Mouse (Mus musculus) mouse embryonic stem cell (cell line): Measurements from ENCODE around the gene Galp.
"Not testable (repeated sequence)": the region's sequence is repeated elsewhere in the genome, so short reads cannot be mapped to it uniquely, and the experiment has no call there.

Experiments used
- in situ Hi-C, 2 experiments: fragments of 300-500 bp; cut with MboI; formaldehyde crosslinking; loops; 1 replicate in 1 of 2; 3 replicates in 1 of 2; pipeline ENCODE4 v1.14.3; 2019 to 2020; ENCODE audit warnings: low sequenced_read_pairs in 2 of 2, low pct_unique_long_range_greater_than_20kb in 1 of 2, mixed read lengths in 1 of 2; ENCODE audit not compliant: unreplicated experiment in 1 of 2

Gene Galp

GRCm38 (mm10) chr7:6172674-6173244, 24.1 kb upstream of the Galp start:
- in situ Hi-C loops: no loop called here

- in situ Hi-C loops: no loop called here
Measured at GRCm38 (mm10) chr7:6173872-6174271, 23.0 kb upstream of the Galp start.

- in situ Hi-C loops: not testable (repeated sequence)
Measured at GRCm38 (mm10) chr7:6174365-6174987, 22.4 kb upstream of the Galp start.

- in situ Hi-C loops: no loop called here
Measured at GRCm38 (mm10) chr7:6179013-6179412, 17.9 kb upstream of the Galp start.

DNA sequence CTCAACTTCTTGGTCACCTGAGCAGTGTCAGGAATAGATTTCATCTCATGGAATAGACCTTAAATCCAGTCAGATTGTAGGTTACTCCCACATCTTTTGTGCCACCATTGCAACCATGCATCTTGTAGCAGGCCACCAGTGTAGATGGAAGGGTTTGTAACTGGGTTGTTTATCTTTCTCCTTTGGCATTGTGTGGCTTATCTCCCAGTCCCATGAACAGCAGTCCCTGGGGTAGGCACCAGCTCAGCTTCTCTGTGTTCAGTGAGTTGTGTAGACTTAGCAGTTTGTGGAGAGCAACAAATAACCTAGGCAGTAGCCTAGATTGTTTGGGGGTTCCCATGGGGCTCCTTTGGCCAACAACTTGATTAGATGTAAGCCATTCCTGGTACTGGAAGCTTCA, 14.0 kb upstream of the Galp start:
- in situ Hi-C loops: no loop called here

- in situ Hi-C loops: no loop called here
Measured at GRCm38 (mm10) chr7:6183802-6184201, 13.1 kb upstream of the Galp start.

GRCm38 (mm10) chr7:6184521-6184920, 12.4 kb upstream of the Galp start:
- in situ Hi-C loops: no loop called here

- in situ Hi-C loops: loop anchor here in 1 of 2 experiments (5.0 kb wide), 1 partner anchor 58 kb away; no protein-coding TSS in a partner anchor
Measured at GRCm38 (mm10) chr7:6185391-6185790, 11.5 kb upstream of the Galp start.

DNA sequence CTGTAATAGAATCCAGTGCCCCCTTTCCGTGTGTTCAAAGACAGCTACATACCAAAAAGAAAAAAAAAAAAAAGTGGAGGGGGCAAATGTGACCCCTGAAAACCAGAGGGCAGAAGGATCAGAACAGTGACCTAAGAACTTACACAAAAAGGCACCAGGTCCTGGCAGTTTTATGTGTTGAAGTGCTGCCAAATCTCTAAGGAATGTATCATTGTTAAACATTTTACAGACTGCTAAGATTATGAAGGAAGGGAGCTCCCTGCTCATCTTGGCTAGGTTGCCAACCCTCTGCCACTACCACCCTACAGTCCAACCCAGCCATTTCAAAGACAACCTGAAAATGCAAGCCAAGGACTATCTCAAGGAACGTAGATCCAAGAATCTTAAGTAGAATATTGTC, 10.7 kb upstream of the Galp start:
- in situ Hi-C loops: loop anchor here in 1 of 2 experiments (5.0 kb wide), 1 partner anchor 59 kb away; no protein-coding TSS in a partner anchor

DNA sequence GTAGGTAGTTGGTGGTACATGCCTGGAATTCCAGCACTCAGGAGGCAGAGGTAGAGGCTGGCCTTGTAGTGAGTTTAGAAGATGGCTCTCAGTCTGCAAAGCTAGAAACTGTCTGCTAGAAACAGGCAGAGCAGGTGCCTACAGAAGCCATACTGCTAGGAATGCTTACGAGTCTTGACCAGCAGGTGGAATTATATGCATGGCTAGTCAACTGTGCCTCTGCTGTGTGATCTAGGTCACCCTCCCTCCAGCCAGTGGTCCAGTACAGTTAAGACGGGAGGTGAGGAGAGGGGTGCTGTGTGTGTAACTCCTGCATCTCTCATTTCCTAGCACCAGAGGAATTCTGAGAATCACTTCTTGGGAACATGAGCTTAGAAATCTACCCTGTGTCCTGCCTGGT, 10.1 kb upstream of the Galp start:
- in situ Hi-C loops: loop anchor here in 1 of 2 experiments (5.0 kb wide), 1 partner anchor 59 kb away; no protein-coding TSS in a partner anchor

DNA sequence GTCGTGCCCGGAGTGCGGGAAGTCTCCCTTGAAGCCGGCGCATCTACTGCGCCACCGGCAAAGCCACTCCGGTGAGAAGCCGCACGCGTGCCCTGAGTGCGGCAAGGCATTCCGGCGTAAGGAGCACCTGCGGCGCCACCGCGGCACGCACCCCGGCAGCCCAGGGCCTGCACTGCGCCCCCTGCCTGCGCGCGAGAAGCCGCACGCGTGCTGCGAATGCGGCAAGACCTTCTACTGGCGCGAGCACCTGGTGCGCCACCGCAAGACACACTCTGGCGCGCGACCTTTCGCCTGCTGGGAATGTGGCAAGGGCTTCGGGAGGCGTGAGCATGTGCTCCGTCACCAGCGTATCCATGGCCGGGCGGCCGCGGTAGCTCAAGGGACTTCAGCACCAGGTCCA, 7.3 kb upstream of the Galp start:
- in situ Hi-C loops: loop anchor here in 1 of 2 experiments (5.0 kb wide), 1 partner anchor 62 kb away; no protein-coding TSS in a partner anchor

- in situ Hi-C loops: loop anchor here in 1 of 2 experiments (5.0 kb wide), 1 partner anchor 64 kb away; no protein-coding TSS in a partner anchor
Measured at GRCm38 (mm10) chr7:6191376-6191775, 5.5 kb upstream of the Galp start.

DNA sequence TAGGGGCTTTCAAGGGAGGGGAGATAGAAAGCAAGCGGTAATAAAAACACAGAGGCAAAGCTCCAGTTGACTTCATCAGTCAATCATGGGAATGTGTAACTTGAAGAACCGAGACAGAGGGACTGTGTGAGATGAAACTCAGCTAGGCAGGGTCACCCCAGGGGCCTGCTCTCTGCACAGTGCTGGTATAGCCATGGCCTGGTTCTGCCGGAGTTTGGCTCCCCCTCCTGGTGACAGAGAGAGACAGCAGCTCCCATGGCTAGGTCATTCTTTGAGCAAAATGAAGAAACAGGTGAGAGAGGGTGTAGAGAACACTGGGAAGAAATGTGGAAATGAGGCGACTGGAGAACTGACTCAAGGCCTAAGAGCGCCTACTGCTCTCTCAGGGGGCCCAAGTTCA, 2.8 kb upstream of the Galp start:
- in situ Hi-C loops: loop anchor here in 1 of 2 experiments (5.0 kb wide), 1 partner anchor 67 kb away; no protein-coding TSS in a partner anchor

DNA sequence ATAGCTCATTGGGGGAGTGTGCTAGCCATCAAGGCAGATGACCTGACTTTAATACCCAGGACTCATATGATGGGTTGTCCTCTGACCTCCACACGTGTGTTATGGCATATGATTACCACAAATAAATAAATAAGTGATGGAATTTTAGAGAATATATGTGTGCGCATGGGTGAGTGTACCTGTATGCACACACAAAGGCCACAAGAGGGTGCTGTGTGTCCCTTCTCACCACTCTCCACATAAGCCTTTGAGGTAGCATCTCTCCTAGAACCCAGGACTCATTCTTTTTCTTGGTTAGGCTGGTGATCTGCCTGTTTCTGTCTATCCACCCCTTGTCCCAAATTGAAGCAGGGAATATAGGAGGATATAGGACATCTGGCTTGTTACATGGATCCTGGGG, 1.1 kb upstream of the Galp start:
- in situ Hi-C loops: no loop called here

- in situ Hi-C loops: no loop called here
Measured at GRCm38 (mm10) chr7:6204200-6204599, 7.3 kb downstream of the Galp start.

DNA sequence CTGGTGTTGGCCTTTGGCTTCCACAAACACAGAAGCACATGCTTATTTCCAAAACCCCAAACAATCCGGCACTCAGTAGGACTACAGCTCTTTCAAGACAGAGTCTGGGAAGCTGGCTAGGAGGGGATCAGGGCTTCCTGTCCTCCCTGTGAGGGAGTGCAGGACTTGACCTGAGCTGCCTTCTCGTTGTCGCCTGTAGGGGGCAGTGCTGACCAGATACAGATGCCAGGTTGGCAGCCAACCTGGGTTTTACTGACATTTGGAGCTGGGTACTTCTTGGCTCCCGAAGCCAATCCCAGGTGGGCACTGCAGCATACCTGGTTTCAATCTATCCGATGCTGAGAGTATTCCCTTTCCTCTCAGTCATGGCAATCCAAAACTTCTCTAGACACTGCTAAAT, 16.3 kb downstream of the Galp start:
- in situ Hi-C loops: loop anchor here (5.0 kb wide), 1 partner anchor 49 kb away; no protein-coding TSS in a partner anchor

DNA sequence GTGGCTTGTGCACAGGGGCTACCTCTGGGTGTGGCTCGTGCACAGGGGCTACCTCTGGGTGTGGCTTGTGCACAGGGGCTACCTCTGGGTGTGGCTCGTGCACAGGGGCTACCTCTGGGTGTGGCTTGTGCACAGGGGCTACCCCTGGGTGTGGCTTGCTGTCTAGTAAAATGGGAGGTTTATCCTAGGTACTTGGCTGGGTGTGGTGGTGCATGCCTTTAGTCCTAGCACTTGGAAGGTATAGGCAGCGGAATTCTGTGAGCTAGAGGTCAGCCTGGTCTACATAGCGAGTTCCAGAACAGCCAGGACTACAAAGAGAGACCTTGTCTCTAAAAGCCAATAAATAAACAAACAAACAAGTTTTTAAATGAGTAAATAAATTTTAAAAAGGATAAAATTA, 17.8 kb downstream of the Galp start:
- in situ Hi-C loops: loop anchor here (5.0 kb wide), 1 partner anchor 48 kb away; no protein-coding TSS in a partner anchor

DNA sequence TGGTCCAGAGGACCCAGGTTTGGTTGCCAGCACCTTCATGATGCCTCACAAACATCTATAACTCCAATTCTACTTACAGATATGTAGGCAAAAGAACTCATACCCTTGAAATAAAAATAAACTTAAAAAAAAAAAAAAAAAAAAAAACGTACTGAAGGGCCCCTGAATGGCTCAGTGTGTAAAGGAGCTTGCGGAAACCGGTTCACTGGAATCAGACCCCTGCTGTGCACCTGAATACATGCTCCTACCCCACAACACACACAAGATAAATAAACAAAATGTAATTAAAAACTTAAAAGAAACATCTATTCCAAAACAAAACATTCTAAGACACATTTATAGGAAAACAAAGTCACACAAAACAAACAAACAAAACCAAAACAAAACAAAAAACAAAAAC, 23.3 kb downstream of the Galp start:
- in situ Hi-C loops: no loop called here

- in situ Hi-C loops: no loop called here
Measured at GRCm38 (mm10) chr7:6221978-6222377, 25.1 kb downstream of the Galp start, which contains the start of gene Zscan5b. Zscan5b (plus strand) TSS chr7:6222278.

DNA sequence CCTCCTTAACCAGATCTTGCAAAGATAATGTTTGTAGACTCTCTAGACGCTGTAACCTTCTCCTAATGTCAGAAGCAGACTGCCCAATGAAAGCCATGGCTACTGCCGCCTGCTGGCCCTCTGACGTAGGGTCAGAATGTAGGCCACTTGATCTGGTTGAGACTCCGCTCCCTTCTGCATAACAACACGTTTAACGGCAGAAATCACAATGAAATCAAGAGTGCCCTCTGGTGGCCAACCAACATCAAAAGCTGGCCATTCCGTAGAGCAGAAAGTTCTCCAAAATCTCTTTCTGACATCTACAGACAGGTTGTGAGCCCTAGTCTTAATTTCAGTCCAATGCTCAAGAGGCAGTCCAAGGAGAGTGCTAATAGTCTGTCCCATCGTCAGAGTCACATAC, 31.6 kb downstream of the Galp start:
- in situ Hi-C loops: not testable (repeated sequence)
